Mouse (Mus musculus) CD4-positive helper T cell, adult 2 months (primary cell): ENCODE results near the gene Pvrig.
"Not testable (repeated sequence)": the region's sequence is repeated elsewhere in the genome, so short reads cannot be mapped to it uniquely, and the experiment has no call there.

Experiments
- DNase-seq: peaks from one replicate; pipeline ENCODE4 v3.0.0-alpha.2; 2012; ENCODE audit warnings: low read depth, missing footprints, low spot score

Pvrig gene

DNA sequence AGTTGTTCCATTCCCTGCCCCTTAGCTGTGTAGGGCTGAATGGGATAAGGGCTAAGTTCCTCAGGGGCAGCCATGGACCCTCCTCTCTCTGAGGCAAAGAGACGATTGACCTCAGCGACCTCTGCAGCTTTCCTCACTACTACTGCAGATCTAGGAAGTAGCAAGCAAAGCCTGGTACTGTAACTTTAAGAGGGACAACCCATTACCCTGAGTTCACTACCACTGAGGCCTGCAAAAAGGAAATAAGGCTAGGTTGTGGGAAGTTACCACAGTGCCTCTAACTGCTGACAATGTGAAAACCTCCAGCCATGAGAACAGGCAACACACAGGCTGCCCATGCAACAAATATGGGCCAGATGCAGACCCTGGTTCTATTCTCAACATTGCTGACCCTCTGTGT lies at the start of gene Pvrig:
Gene Pvrig (plus strand): TSS at position 301 of the 400 bp plus-strand sequence.
- DNase-seq: no peak

DNA sequence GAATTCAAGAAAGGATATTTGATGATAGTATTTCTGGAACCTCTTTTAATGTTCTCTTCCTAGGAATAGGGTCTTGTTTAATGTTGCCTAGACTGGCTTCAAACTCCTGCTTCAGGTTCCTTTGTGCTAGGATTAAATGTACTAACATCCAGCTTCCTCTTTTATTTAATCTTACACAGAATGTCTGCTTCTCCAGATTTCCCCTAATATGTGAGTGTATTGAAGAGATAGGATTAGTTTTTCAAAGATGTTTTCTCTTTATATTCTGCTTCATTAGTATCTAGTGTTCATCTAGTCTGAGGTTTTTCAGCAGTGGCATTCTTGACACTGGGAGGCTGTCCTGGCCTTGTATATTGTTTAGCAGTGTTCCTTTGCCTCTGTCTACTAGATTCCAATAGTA lies 47.6 kb upstream of the Pvrig start:
- no peak for DNase-seq

DNA sequence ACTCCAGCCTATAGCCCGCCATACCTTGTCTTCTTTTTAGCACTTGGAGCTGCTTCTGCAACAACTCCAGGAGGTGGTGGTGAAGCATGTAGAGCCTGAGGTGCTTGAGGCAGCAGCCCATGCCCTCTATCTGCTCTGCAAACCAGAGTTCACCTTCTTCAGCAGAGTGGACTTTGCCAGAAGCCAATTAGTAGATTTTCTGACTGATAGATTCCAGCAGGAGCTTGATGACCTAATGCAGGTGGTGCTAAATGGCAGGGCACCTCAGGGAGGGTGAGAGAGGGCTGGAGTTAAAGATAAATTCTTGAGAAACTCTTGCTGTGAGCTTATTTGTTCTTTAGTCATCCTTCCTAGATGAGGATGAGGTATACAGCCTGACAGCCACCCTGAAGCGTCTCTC lies 42.1 kb upstream of the Pvrig start:
- no peak for DNase-seq

DNA sequence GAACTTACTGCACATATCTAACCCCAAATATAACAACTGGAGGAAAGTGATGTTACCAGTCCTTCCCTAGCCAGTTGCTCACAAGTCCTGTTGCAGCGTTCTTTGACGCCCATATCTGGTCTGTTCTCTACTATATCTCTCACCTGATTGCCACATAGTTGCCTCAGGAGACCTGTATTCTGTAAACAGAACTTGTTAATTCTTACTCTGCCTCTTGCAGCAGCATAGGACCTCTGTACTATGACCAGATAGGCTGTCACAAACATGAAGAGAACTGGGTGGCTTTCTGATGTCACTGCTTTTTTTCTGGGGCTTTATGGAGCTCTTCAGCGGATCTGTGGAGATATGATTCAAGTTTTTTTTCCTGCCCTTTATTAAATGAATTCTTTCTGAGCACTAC lies 29.0 kb upstream of the Pvrig start:
- no peak for DNase-seq

DNA sequence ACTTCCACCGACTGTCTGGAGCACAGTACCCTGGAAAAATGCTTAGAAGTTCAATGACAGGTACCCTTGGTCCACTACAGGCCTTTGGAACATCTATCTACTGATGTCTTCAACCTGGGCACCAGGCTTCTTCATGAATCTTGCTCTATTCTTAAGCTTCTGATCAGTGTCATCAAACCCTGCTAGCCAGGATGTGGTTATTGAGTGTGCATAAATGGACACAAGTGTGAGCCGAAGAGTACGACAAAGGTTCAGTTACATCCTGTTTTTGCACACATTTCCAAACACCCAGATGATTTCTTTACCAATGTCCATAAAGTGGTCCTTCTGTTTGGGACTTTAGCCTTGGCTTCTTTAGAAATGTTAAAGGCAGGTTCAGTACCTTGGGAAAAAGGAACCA lies 1.5 kb downstream of the Pvrig start:
- no peak for DNase-seq

DNA sequence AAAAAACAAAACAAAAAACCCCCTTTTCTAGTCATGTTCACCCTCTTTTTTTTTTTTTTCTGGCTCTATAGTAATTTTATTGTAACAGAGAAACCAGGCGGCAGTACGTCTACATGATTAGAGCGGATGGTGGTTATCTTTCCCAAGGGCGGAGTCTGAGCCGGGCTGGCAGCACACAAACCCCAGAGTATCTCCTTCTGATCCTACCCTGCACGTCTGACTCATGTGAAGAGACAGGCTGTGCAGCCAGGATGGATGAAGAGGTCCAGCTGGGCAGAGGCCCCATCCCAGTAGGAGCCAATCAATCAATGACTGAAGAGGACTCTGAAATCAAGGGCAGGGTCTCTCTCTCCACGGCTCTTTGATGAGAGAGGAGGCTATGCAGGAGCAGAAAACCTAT lies 21.4 kb downstream of the Pvrig start:
- not testable (repeated sequence) for DNase-seq

DNA sequence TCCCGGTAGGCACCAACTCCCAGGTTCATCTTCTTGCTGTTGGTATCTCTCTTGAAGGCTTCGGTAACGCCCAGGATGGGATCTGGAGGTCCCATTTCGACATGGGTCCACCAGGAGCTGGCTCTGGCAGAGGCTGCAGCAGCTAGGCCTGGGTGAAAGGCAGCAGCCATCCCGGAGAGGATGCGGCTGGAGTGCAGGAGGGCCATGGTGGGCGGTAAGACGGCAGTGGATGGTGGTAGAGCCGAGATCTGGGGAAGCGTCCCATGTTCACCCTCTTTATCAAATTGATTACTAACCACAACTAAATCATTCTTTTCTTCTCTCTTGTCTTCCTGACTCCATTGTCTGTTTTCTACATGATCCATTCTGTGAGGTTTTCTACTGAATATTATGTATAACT lies 23.6 kb downstream of the Pvrig start:
- DNase-seq: not testable (repeated sequence)
